Mouse (Mus musculus) limb, embryonic 12.5 days (tissue): Measurements from ENCODE around the gene Micu1. TPM values are rescaled to one million over a fixed set of nuclear protein-coding genes. Genes with fewer than 3 reads are reported as not detected.

Experiments used
- ATAC-seq: fragments of 200-750 bp; cut with Nextera tagmentation; 2 replicates; pipeline ENCODE4 v1.8.0; 2017; ENCODE audit warnings: low read depth, moderate TSS enrichment; ENCODE audit not compliant: insufficient number of reproducible peaks, insufficient read depth, low FRiP score, low TSS enrichment
- H3K27ac ChIP-seq: fragments of 300-500 bp; sonication (generic); 2 replicates; pipeline ENCODE4 v1.5.1; 2016; ENCODE audit warnings: mild to moderate bottlenecking, moderate library complexity
- H3K27me3 ChIP-seq: fragments of 300-500 bp; sonication (generic); 2 replicates; pipeline ENCODE4 v1.6.1; 2016; ENCODE audit warnings: mild to moderate bottlenecking, moderate library complexity
- H3K36me3 ChIP-seq: fragments of 300-500 bp; sonication (generic); 2 replicates; pipeline ENCODE4 v1.6.1; 2016; ENCODE audit warnings: mild to moderate bottlenecking, moderate library complexity
- H3K4me1 ChIP-seq: fragments of 300-500 bp; sonication (generic); replicated peaks from 2 replicates; pipeline ENCODE4 v1.6.1; 2016
- H3K4me2 ChIP-seq: fragments of 300-500 bp; sonication (generic); 2 replicates; pipeline ENCODE4 v1.6.1; 2016; ENCODE audit warnings: mild to moderate bottlenecking, moderate library complexity
- H3K4me3 ChIP-seq: fragments of 300-500 bp; sonication (generic); replicated peaks from 2 replicates; pipeline ENCODE4 v1.5.1; 2016; ENCODE audit warnings: mild to moderate bottlenecking
- H3K9ac ChIP-seq: fragments of 300-500 bp; sonication (generic); replicated peaks from 2 replicates; pipeline ENCODE4 v1.6.1; 2016; ENCODE audit warnings: mild to moderate bottlenecking, moderate library complexity
- H3K9me3 ChIP-seq: fragments of 300-500 bp; sonication (generic); 2 replicates; pipeline ENCODE4 v1.6.1; 2016; ENCODE audit warnings: mild to moderate bottlenecking, moderate library complexity
- WGBS: fragments of 180-500 bp; shearing (Covaris S2); methylation state at CpG from one replicate; pipeline ENCODE4 v1.1.7; 2016; 5-methylcytosine and 5-hydroxymethylcytosine counted together
- polyA plus RNA-seq: library from polyadenylated mRNA; unstranded; fragments of >200 nt; fragmentation: Nextera tagmentation; extraction: Ambion mirVana; gene quantifications from 2 replicates; pipeline ENCODE4 v1.2.1, GENCODE M21; 2016

Gene Micu1
- polyA plus RNA-seq, 1 experiment from 2014 or later = 80.5 TPM

- Histone ChIP-seq H3K36me3 (peaks cover 6% of the 10 kb centered on the region), H3K27me3 (no peaks in the 10 kb centered on the region), H3K4me2 (no peak overlapping the region), H3K4me3 (no peak overlapping the region), H3K27ac (no peak overlapping the region), H3K9me3 (no peaks in the 10 kb centered on the region), H3K9ac (no peak overlapping the region), H3K4me1 (peaks cover 21% of the 10 kb centered on the region)
- WGBS = 68% methylated on average over 3 of the region's 3 CpGs
- no peak for ATAC-seq
These were observed 75.0 kb downstream of the Micu1 start for GRCm38 (mm10) chr10:59777246-59777645.

GRCm38 (mm10) chr10:59778137-59778710 lies 75.9 kb downstream of the Micu1 start:
- Histone ChIP-seq H3K9ac (no peak overlapping the region), H3K36me3 (peaks cover 6% of the 10 kb centered on the region), H3K4me2 (no peak overlapping the region), H3K4me1 (peaks cover 21% of the 10 kb centered on the region), H3K27me3 (no peaks in the 10 kb centered on the region), H3K9me3 (no peaks in the 10 kb centered on the region), H3K4me3 (no peak overlapping the region), H3K27ac (no peak overlapping the region)
- ATAC-seq = no peak
- WGBS = 75% methylated on average over 4 of the region's 4 CpGs

GRCm38 (mm10) chr10:59780698-59781097 lies 78.4 kb downstream of the Micu1 start:
- Histone ChIP-seq H3K9ac (no peak overlapping the region), H3K4me1 (peaks cover 37% of the 10 kb centered on the region), H3K4me2 (no peak overlapping the region), H3K27me3 (no peaks in the 10 kb centered on the region), H3K36me3 (peaks cover 6% of the 10 kb centered on the region), H3K27ac (0 out of 2 replicates have a peak overlapping the region, but pooled peaks have one; percentile 29), H3K9me3 (no peaks in the 10 kb centered on the region), H3K4me3 (no peak overlapping the region)
- ATAC-seq = no peak
- 48% methylated on average over 3 of the region's 3 CpGs for WGBS

- no peak overlapping the region for H3K4me2 ChIP-seq
- H3K9me3 ChIP-seq = no peaks in the 10 kb centered on the region
- peaks cover 42% of the 10 kb centered on the region for H3K4me1 ChIP-seq
- 53% methylated on average over 7 of the region's 7 CpGs for WGBS
- ATAC-seq = no peak
- peaks cover 2% of the 10 kb centered on the region for H3K36me3 ChIP-seq
- no peak overlapping the region for H3K9ac ChIP-seq
- no peaks in the 10 kb centered on the region for H3K27me3 ChIP-seq
- H3K4me3 ChIP-seq = no peak overlapping the region
- H3K27ac ChIP-seq = no peak overlapping the region
These were observed 79.1 kb downstream of the Micu1 start for GRCm38 (mm10) chr10:59781205-59781931.

- Histone ChIP-seq H3K27me3 (no peaks in the 10 kb centered on the region), H3K9me3 (no peaks in the 10 kb centered on the region), H3K4me3 (no peak overlapping the region), H3K27ac (no peak overlapping the region), H3K36me3 (peaks cover 14% of the 10 kb centered on the region), H3K9ac (no peak overlapping the region), H3K4me1 (peaks cover 34% of the 10 kb centered on the region), H3K4me2 (no peak overlapping the region)
- 44% methylated on average over 18 of the region's 18 CpGs for WGBS
- no peak for ATAC-seq
These were observed 82.7 kb downstream of the Micu1 start for GRCm38 (mm10) chr10:59784731-59785685.

GRCm38 (mm10) chr10:59786289-59786688 lies 84.0 kb downstream of the Micu1 start:
- Histone ChIP-seq H3K4me1 (peaks cover 25% of the 10 kb centered on the region), H3K27me3 (no peaks in the 10 kb centered on the region), H3K9ac (no peak overlapping the region), H3K4me2 (no peak overlapping the region), H3K36me3 (peaks cover 20% of the 10 kb centered on the region), H3K4me3 (no peak overlapping the region), H3K9me3 (no peaks in the 10 kb centered on the region), H3K27ac (no peak overlapping the region)
- ATAC-seq = no peak
- WGBS = 83% methylated on average over 5 of the region's 5 CpGs

- Histone ChIP-seq H3K4me3 (no peak overlapping the region), H3K4me2 (no peak overlapping the region), H3K4me1 (peaks cover 25% of the 10 kb centered on the region), H3K36me3 (peaks cover 28% of the 10 kb centered on the region), H3K27ac (no peak overlapping the region), H3K27me3 (no peaks in the 10 kb centered on the region), H3K9ac (no peak overlapping the region), H3K9me3 (no peaks in the 10 kb centered on the region)
- WGBS = 79% methylated on average over 11 of the region's 11 CpGs
- no peak for ATAC-seq
These were observed 85.0 kb downstream of the Micu1 start for GRCm38 (mm10) chr10:59787140-59787800.

- no peak overlapping the region for H3K9ac ChIP-seq
- H3K27ac ChIP-seq = no peak overlapping the region
- H3K9me3 ChIP-seq = no peaks in the 10 kb centered on the region
- peaks cover 34% of the 10 kb centered on the region for H3K36me3 ChIP-seq
- peaks cover 25% of the 10 kb centered on the region for H3K4me1 ChIP-seq
- H3K4me3 ChIP-seq = no peak overlapping the region
- ATAC-seq = no peak
- H3K4me2 ChIP-seq = no peak overlapping the region
- no peaks in the 10 kb centered on the region for H3K27me3 ChIP-seq
- WGBS = 82% methylated on average over 8 of the region's 8 CpGs
These were observed 85.6 kb downstream of the Micu1 start for GRCm38 (mm10) chr10:59787870-59788269.

- WGBS = 83% methylated on average over 11 of the region's 11 CpGs
- H3K4me2 ChIP-seq = no peak overlapping the region
- no peaks in the 10 kb centered on the region for H3K27me3 ChIP-seq
- peaks cover 44% of the 10 kb centered on the region for H3K36me3 ChIP-seq
- H3K27ac ChIP-seq = no peak overlapping the region
- peaks cover 12% of the 10 kb centered on the region for H3K4me1 ChIP-seq
- H3K4me3 ChIP-seq = no peak overlapping the region
- no peak for ATAC-seq
- no peaks in the 10 kb centered on the region for H3K9me3 ChIP-seq
- H3K9ac ChIP-seq = no peak overlapping the region
These were observed 88.1 kb downstream of the Micu1 start for GRCm38 (mm10) chr10:59790291-59790929.

GRCm38 (mm10) chr10:59791896-59792295 lies 89.6 kb downstream of the Micu1 start:
- peaks cover 53% of the 10 kb centered on the region for H3K36me3 ChIP-seq
- 86% methylated on average over 5 of the region's 5 CpGs for WGBS
- H3K4me1 ChIP-seq = 0 out of 2 replicates have a peak, but pooled peaks cover 2% of the 10 kb centered on the region
- no peak overlapping the region for H3K4me2 ChIP-seq
- no peak for ATAC-seq
- H3K27ac ChIP-seq = no peak overlapping the region
- no peak overlapping the region for H3K4me3 ChIP-seq
- no peaks in the 10 kb centered on the region for H3K27me3 ChIP-seq
- no peak overlapping the region for H3K9ac ChIP-seq
- H3K9me3 ChIP-seq = no peaks in the 10 kb centered on the region
